Mouse (Mus musculus) lung, embryonic 14.5 days (tissue): Measurements from ENCODE around the gene Nkx6-2. TPM values are rescaled to one million over a fixed set of nuclear protein-coding genes. Genes with fewer than 3 reads are reported as not detected.

Source experiments
- ATAC-seq: fragments of 200-750 bp; cut with Nextera tagmentation; 2 replicates; pipeline ENCODE4 v1.8.0; 2017; ENCODE audit warnings: mild to moderate bottlenecking, moderate TSS enrichment, moderate library complexity; ENCODE audit not compliant: insufficient read depth
- DNase-seq: peaks from one replicate; pipeline ENCODE4 v3.0.0-alpha.2; 2015
- H3K27ac ChIP-seq: fragments of 300-500 bp; sonication (generic); 2 replicates; pipeline ENCODE4 v1.5.1; 2014; ENCODE audit warnings: low read depth, mild to moderate bottlenecking, moderate library complexity
- H3K27me3 ChIP-seq: fragments of 300-500 bp; sonication (generic); 2 replicates; pipeline ENCODE4 v1.6.1; 2014; ENCODE audit warnings: low read length, control low read depth; ENCODE audit not compliant: insufficient read depth
- H3K36me3 ChIP-seq: fragments of 300-500 bp; sonication (generic); 2 replicates; pipeline ENCODE4 v1.6.1; 2014; ENCODE audit warnings: control low read depth; ENCODE audit not compliant: insufficient read depth
- H3K4me1 ChIP-seq: fragments of 300-500 bp; sonication (generic); 2 replicates; pipeline ENCODE4 v1.6.1; 2014; ENCODE audit warnings: antibody characterized with exemption, control low read depth; ENCODE audit not compliant: insufficient read depth
- H3K4me2 ChIP-seq: fragments of 300-500 bp; sonication (generic); 2 replicates; pipeline ENCODE4 v1.6.1; 2014; ENCODE audit warnings: mild to moderate bottlenecking
- H3K4me3 ChIP-seq: fragments of 300-500 bp; sonication (generic); 2 replicates; pipeline ENCODE4 v1.5.1; 2014; ENCODE audit warnings: low read depth, low read length
- H3K9ac ChIP-seq: fragments of 300-500 bp; sonication (generic); 2 replicates; pipeline ENCODE4 v1.6.1; 2014
- H3K9me3 ChIP-seq: fragments of 300-500 bp; sonication (generic); 2 replicates; pipeline ENCODE4 v1.6.1; 2016; ENCODE audit warnings: low read depth, low read length, control low read depth
- CTCF ChIP-seq: IDR thresholded peaks from 2 replicates; pipeline ENCODE4 v1.5.1; 2016; ENCODE audit warnings: antibody characterized with exemption, low read depth
- WGBS: fragments of 180-500 bp; shearing (Covaris S2); extraction: QIAGEN DNeasy Blood & Tissue Kit; methylation state at CpG from one replicate; pipeline ENCODE4 v1.1.7; 2014; 5-methylcytosine and 5-hydroxymethylcytosine counted together
- polyA plus RNA-seq: library from polyadenylated mRNA; unstranded; fragments of >200 nt; fragmentation: Nextera tagmentation; extraction: Ambion mirVana; gene quantifications from 2 replicates; pipeline ENCODE4 v1.2.1, GENCODE M21; 2014

Gene Nkx6-2
- polyA plus RNA-seq, 1 experiment from 2014 or later: not detected

DNA sequence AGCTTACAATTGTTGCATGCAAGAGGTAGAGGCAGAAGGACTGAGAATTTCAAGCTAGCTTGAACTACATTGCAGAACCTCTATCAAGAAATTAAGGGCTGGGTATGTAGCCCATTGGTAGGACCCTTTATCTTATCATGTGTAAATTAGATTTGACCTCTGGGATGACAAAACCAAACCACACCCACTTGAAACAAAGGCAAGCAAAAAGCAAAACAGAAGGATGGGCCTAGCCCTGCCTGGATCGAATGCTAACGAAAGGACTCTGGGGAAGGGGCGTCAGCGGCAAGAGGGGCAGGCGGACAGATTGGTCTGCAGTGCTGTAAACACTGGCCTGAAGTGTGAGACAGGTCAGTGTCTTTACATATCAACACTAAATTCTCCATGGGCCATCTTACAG is 8.7 kb upstream of the Nkx6-2 start:
- H3K4me3 ChIP-seq: no peak overlapping the region
- no peak for ATAC-seq
- H3K4me1 ChIP-seq: no peaks in the 10 kb centered on the region
- no peak overlapping the region for H3K9ac ChIP-seq
- TF ChIP-seq CTCF: no peak
- H3K27ac ChIP-seq: no peak overlapping the region
- WGBS: 79% methylated on average over 5 of the region's 5 CpGs
- no peak for DNase-seq
- H3K4me2 ChIP-seq: no peak overlapping the region
- no peaks in the 10 kb centered on the region for H3K9me3 ChIP-seq
- no peaks in the 10 kb centered on the region for H3K36me3 ChIP-seq
- peaks cover 31% of the 10 kb centered on the region for H3K27me3 ChIP-seq

DNA sequence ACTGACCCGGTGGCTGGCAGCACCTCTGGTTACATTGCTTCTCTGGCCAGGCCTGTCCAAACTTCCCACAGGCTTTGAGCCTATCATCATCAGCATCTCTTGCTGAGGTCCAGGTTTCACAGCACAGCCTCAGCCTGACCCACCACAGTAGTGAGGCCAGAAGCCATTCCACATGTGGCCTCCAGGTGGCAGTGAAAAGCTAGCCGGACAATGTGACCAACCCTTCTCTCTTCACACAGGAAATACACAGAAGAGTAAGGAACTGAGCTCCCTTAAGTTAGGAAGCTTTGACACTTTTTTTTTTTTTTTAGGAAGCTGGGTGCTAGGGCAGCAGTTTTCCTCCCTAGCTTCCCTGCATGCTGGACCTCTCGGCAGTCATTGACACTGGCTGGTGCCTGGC is 7.7 kb upstream of the Nkx6-2 start:
- H3K36me3 ChIP-seq: no peaks in the 10 kb centered on the region
- H3K4me3 ChIP-seq: no peak overlapping the region
- H3K4me2 ChIP-seq: no peak overlapping the region
- WGBS: 20% methylated on average over 3 of the region's 3 CpGs
- no peak overlapping the region for H3K27ac ChIP-seq
- DNase-seq: peak; percentile 71
- TF ChIP-seq CTCF: peak; percentile 85
- H3K4me1 ChIP-seq: no peaks in the 10 kb centered on the region
- H3K9me3 ChIP-seq: no peaks in the 10 kb centered on the region
- ATAC-seq: peak; percentile 44; the same call in 1 of the 2 replicates
- H3K27me3 ChIP-seq: peaks cover 41% of the 10 kb centered on the region
- H3K9ac ChIP-seq: no peak overlapping the region

GRCm38 (mm10) chr7:139587919-139588318 is 5.3 kb upstream of the Nkx6-2 start:
- Histone ChIP-seq H3K9ac (no peak overlapping the region), H3K4me1 (no peaks in the 10 kb centered on the region), H3K27me3 (peaks cover 61% of the 10 kb centered on the region), H3K4me3 (no peak overlapping the region), H3K9me3 (no peaks in the 10 kb centered on the region), H3K27ac (no peak overlapping the region), H3K36me3 (no peaks in the 10 kb centered on the region), H3K4me2 (no peak overlapping the region)
- DNase-seq (no peak), ATAC-seq (no peak)
- TF ChIP-seq CTCF: no peak
- 34% methylated on average over 7 of the region's 7 CpGs for WGBS

- Histone ChIP-seq H3K4me1 (peaks cover 6% of the 10 kb centered on the region; the same call in 1 of the 2 replicates), H3K9me3 (no peaks in the 10 kb centered on the region), H3K27ac (no peak overlapping the region), H3K9ac (no peak overlapping the region), H3K36me3 (no peaks in the 10 kb centered on the region), H3K27me3 (peaks cover 87% of the 10 kb centered on the region), H3K4me2 (no peak overlapping the region), H3K4me3 (no peak overlapping the region)
- WGBS: 3% methylated on average over 29 of the region's 29 CpGs
- no peak for TF ChIP-seq CTCF
- DNase-seq: peak; percentile 6
- ATAC-seq: no peak
These were observed 2.7 kb upstream of the Nkx6-2 start for GRCm38 (mm10) chr7:139585183-139585821.

DNA sequence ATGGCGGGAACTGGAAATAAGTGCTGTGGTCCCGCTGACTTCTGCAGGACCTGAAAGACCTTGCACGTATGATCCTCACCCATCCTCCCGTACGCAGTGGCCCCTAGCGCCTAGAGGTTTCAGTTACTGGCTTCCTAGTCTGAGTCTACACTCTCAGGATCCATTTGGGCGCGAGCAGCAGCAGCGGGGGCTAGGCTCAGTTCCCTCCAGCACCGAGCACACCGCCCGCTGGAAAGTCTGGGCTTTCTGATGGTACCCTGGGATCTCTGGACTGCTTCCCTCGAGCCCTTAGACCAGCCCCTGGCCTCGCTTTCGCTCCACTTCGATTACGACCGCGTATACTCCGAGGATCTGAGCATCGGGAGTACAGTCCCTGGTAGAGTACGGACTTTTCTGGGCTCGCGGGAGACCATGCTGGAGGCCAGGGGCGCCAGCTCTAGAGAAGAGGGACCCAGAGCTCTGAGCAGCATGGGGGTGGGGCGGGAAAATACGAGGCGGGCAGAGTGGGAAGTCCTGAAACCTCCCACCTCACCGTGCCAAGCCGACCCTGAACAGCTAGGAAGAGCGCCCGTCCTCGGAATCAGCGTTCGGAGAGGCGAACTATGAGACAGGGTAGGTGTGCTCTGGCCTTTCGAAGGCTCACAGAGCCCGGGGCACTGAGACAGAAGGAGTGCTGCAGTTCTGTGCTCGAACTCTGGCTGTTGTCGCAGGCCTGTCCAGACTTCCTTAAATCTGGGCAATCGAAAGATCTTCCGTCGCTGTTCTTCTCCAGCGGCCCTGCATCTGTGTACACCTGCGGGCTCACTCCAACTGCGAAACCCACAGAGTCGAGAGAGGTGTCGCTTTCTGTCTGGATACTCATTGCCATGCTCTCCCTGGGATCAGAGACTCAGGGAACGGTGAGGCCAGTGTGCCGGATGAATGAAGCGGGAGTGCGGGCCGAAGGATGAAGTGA is 1.9 kb upstream of the Nkx6-2 start:
- 2% methylated on average over 53 of the region's 53 CpGs for WGBS
- no peak for TF ChIP-seq CTCF
- Histone ChIP-seq H3K9ac (no peak overlapping the region), H3K27me3 (peaks cover 96% of the 10 kb centered on the region), H3K4me1 (peaks cover 6% of the 10 kb centered on the region; the same call in 1 of the 2 replicates), H3K4me2 (no peak overlapping the region), H3K9me3 (no peaks in the 10 kb centered on the region), H3K4me3 (peak overlapping the region; percentile 8; the same call in 1 of the 2 replicates), H3K27ac (no peak overlapping the region), H3K36me3 (no peaks in the 10 kb centered on the region; the same call in 1 of the 2 replicates)
- ATAC-seq: no peak
- peak; percentile 14 for DNase-seq

- no peak for ATAC-seq
- no peak for TF ChIP-seq CTCF
- WGBS: 18% methylated on average over 17 of the region's 17 CpGs
These were observed 619 bp upstream of the Nkx6-2 start for GRCm38 (mm10) chr7:139583094-139583737.

More at GRCm38 (mm10) chr7:139583094-139583737, 619 bp upstream of the Nkx6-2 start:
- no peak overlapping the region for H3K9ac ChIP-seq
- H3K9me3 ChIP-seq: no peaks in the 10 kb centered on the region
- DNase-seq: no peak
- peaks cover 13% of the 10 kb centered on the region for H3K36me3 ChIP-seq
- H3K4me3 ChIP-seq: no peak overlapping the region
- no peak overlapping the region for H3K4me2 ChIP-seq
- H3K27me3 ChIP-seq: peaks cover 96% of the 10 kb centered on the region
- H3K4me1 ChIP-seq: peaks cover 6% of the 10 kb centered on the region; the same call in 1 of the 2 replicates
- no peak overlapping the region for H3K27ac ChIP-seq
